Mouse (Mus musculus): ENCODE measurements at regions not wholly inside any gene's neighbourhood (a gene's known extent, or its start where the extent isn't known, plus 50 kb on each side); places are given as distances from the start of the nearest gene placed in this dataset.

- no peak overlapping the region for H3K27ac ChIP-seq (ENCODE audit: control insufficient read depth, low read depth, low read length)
- no peak overlapping the region for H3K4me3 ChIP-seq (ENCODE audit: control insufficient read depth in 1 of 2, insufficient read depth in 1 of 2, low read depth in 2 of 2, low read length in 2 of 2)
- H3K9me3 ChIP-seq (replicated peaks; ENCODE audit: insufficient read depth, low read length) = no peaks in the 10 kb centered on the region
- no peak for DNase-seq (ENCODE audit: low read depth, low spot score)
- H3K27me3 ChIP-seq (ENCODE audit: control insufficient read depth in 1 of 2, insufficient read depth in 2 of 2, low read length in 2 of 2) = no peaks in the 10 kb centered on the region
- H3K36me3 ChIP-seq (ENCODE audit: control insufficient read depth in 1 of 2, insufficient read depth in 2 of 2, low read length in 2 of 2) = no peaks in the 10 kb centered on the region
- TF ChIP-seq MAZ (IDR thresholded peaks at IDR 0.05; ENCODE audit: low read depth, low read length) = no peak
- TF ChIP-seq CHD1 (IDR thresholded peaks at IDR 0.05; ENCODE audit: low read depth, low read length) = no peak
- TF ChIP-seq HCFC1 (IDR thresholded peaks at IDR 0.05; ENCODE audit: low read depth, low read length) = no peak
- TF ChIP-seq TCF12 (IDR thresholded peaks at IDR 0.05; ENCODE audit: low read depth, low read length) = no peak
- TF ChIP-seq ELF1 (IDR thresholded peaks at IDR 0.05; ENCODE audit: low read depth, low read length) = no peak
- TF ChIP-seq BHLHE40 (IDR thresholded peaks at IDR 0.05; ENCODE audit: borderline replicate concordance, low read depth, low read length) = no peak
- no peak for TF ChIP-seq RAD21 (IDR thresholded peaks at IDR 0.05; ENCODE audit: low read depth, low read length)
- no peak for TF ChIP-seq ZNF384 (IDR thresholded peaks at IDR 0.05; ENCODE audit: low read depth, low read length)
- TF ChIP-seq KAT2A (conservative IDR thresholded peaks at IDR 0.05; ENCODE audit: low read depth, low read length) = no peak
- TF ChIP-seq MYC (IDR thresholded peaks at IDR 0.05; ENCODE audit: low read depth, low read length) = no peak
- no peak for TF ChIP-seq RCOR1 (IDR thresholded peaks at IDR 0.05; ENCODE audit: low read depth, low read length)
- TF ChIP-seq MEF2A (IDR thresholded peaks at IDR 0.05; ENCODE audit: extremely low read depth, insufficient replicate concordance, low read depth, low read length, poor library complexity, severe bottlenecking) = no peak
- no peak for TF ChIP-seq POLR2AphosphoS5 (IDR thresholded peaks at IDR 0.05; ENCODE audit: borderline replicate concordance, low read depth, low read length)
- TF ChIP-seq TAL1 (IDR thresholded peaks at IDR 0.05; ENCODE audit: low read length) = no peak
- TF ChIP-seq CTCF (IDR thresholded peaks at IDR 0.05 in 2 of 3, conservative IDR thresholded peaks at IDR 0.05 in 1 of 3; ENCODE audit: control insufficient read depth in 1 of 3, insufficient read depth in 1 of 3, low read depth in 2 of 3, low read length in 3 of 3, poor library complexity in 1 of 3, severe bottlenecking in 1 of 3) = no peak
- no peak for TF ChIP-seq CHD2 (IDR thresholded peaks at IDR 0.05; ENCODE audit: low read length)
- TF ChIP-seq POLR2AphosphoS2 (IDR thresholded peaks at IDR 0.05; ENCODE audit: low read length) = no peak
- TF ChIP-seq NRF1 (IDR thresholded peaks at IDR 0.05; ENCODE audit: insufficient read depth, low read depth, low read length, poor library complexity, severe bottlenecking) = no peak
- TF ChIP-seq JUND (IDR thresholded peaks at IDR 0.05; ENCODE audit: low read depth, low read length) = no peak
- TF ChIP-seq NELFE (IDR thresholded peaks at IDR 0.05; ENCODE audit: low read depth, low read length) = no peak
- no peaks in the 10 kb centered on the region for H3K4me1 ChIP-seq (ENCODE audit: control insufficient read depth in 1 of 2, insufficient read depth in 2 of 2, low read length in 2 of 2)
- H3K9ac ChIP-seq (ENCODE audit: control insufficient read depth, low read depth, low read length, poor library complexity, severe bottlenecking) = no peak overlapping the region
- no peaks in the 10 kb centered on the region for H3K79me2 ChIP-seq (ENCODE audit: control insufficient read depth, insufficient read depth, low read length, poor library complexity)
Measured at GRCm38 (mm10) chr13:110458701-110459100, 63.9 kb downstream of the Plk2 start.

DNA sequence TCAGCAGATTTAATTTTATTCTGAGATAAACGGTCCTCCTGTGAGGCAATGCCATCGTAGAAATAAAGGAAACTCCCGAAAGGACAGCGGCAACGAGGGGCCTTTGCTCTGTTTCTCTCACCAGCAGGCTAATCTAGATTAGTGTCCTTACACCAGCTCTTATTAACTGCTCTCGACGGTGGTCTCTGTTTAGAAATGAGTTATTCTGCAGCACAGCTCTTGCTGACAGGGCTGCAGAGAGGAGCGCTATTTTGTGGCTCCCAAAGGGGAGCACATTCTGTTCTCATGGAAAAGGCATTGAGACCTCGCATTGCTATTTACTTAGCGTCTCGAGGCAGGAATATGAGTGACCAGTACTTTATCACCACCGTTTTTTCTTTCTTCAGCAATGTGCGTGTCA, 66.7 kb downstream of the Plk2 start:
- Histone ChIP-seq H3K4me1 (ENCODE audit: control insufficient read depth in 1 of 2, insufficient read depth in 2 of 2, low read length in 2 of 2) (no peaks in the 10 kb centered on the region), H3K9ac (ENCODE audit: control insufficient read depth, low read depth, low read length, poor library complexity, severe bottlenecking) (no peak overlapping the region), H3K36me3 (ENCODE audit: control insufficient read depth in 1 of 2, insufficient read depth in 2 of 2, low read length in 2 of 2) (no peaks in the 10 kb centered on the region), H3K9me3 (replicated peaks; ENCODE audit: insufficient read depth, low read length) (no peaks in the 10 kb centered on the region), H3K27me3 (ENCODE audit: control insufficient read depth in 1 of 2, insufficient read depth in 2 of 2, low read length in 2 of 2) (no peaks in the 10 kb centered on the region), H3K27ac (ENCODE audit: control insufficient read depth, low read depth, low read length) (no peak overlapping the region), H3K4me3 (ENCODE audit: control insufficient read depth in 1 of 2, insufficient read depth in 1 of 2, low read depth in 2 of 2, low read length in 2 of 2) (no peak overlapping the region), H3K79me2 (ENCODE audit: control insufficient read depth, insufficient read depth, low read length, poor library complexity) (no peaks in the 10 kb centered on the region)
- DNase-seq (ENCODE audit: low read depth, low spot score) = no peak
- TF ChIP-seq SMC3 (IDR thresholded peaks at IDR 0.05; ENCODE audit: low read depth, low read length) (no peak), RAD21 (IDR thresholded peaks at IDR 0.05; ENCODE audit: low read depth, low read length) (no peak), CHD1 (IDR thresholded peaks at IDR 0.05; ENCODE audit: low read depth, low read length) (no peak), NELFE (IDR thresholded peaks at IDR 0.05; ENCODE audit: low read depth, low read length) (no peak), GABPA (IDR thresholded peaks at IDR 0.05; ENCODE audit: low read depth, low read length) (no peak), RCOR1 (IDR thresholded peaks at IDR 0.05; ENCODE audit: low read depth, low read length) (no peak), ZC3H11A (IDR thresholded peaks at IDR 0.05; ENCODE audit: low read depth, low read length) (no peak)
